Mouse (Mus musculus): ENCODE results near the gene Stam2.

The Stam2 gene

DNA sequence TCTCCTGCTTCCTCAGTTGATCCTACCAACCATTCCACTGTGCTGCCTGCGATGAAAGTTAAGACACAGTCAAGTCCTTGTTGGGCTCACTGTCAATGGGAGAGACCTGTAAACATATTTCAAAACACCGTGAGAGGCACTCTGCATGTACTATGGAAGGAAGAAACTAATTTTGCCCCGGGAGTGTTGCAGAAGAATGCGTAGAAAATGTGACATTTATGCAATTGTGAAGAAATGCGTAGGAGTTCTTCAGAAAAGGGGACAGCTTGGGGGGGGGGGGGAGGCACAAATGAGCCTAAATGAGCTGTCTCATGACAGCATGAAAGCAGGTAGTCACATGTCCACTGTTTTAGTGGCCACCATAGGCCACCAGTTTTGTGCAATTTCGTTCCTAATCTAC is 90.5 kb downstream of the Stam2 start:
- no peak for DNase-seq (ENCODE audit: low spot score in 2 of 2)

DNA sequence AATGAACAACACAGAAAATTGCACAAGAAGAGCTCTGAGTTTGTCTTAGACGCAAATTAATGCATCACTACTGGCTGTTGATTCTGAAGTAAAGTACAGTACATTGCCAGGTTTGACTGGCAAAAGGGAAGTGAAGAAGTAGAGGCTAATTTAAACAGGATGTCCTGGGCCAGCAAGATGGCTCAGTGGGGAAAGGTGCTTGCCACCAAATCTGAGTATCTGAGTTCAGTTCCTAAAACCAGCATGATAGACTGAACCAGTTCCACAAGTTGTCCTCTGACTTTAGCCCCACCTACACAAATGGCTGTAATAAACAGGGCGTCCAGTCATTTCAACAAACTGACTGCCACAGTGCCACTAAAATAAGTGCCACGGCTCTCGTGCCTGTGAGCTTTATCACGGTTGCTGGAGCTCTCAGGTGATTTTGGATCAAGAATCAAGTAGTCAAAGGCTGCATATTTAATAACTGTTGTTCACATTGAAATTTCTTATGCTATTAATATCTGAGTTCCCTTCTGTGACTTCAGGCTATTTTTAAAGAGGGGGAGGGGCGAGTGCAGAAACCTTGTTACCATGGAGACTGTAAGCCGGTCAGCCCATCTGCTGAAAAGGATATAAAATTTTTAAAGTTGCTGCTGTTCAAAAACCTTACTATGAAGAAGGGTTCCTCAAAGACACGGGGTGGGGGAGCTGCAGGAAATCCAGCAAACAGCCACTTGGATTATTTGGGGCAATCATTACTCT is 94.7 kb downstream of the Stam2 start:
- DNase-seq (ENCODE audit: low spot score in 2 of 2) = no peak

DNA sequence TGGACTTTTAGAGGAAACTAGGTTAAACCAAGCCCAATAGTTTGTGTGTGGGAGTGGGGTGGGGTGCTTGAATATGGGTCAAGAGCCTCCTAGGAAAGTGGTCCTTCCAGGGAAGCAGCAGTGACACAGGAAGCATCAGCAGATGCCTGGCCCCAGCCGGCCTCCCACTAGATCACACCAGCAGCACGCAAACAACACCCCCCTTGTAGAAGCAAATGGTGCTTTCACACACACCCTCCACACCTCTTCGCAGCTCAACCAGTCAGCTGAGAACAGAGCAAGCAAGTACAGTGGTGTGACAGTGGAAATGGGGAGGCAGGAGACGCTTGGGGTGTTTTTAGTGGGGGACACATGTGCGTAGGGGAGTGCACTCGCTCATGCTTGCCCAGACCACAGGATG is 98.4 kb downstream of the Stam2 start:
- DNase-seq (ENCODE audit: low spot score in 2 of 2) = peak; percentile 65 to 67

Measured in frontal cortex, postnatal 36 days (tissue).